Mouse (Mus musculus) spleen, adult 12 weeks (tissue): Measurements from ENCODE around the gene Leng8.

ENCODE experiments used
- DNase-seq: peaks from one replicate; pipeline ENCODE4 v3.0.0; 2022; ENCODE audit warnings: low spot score

Leng8 gene

GRCm38 (mm10) chr7:4136771-4137531 is at the start of gene Leng8:
Gene Leng8, plus strand, starts transcription at chr7:4137039.
- peak; percentile 98 for DNase-seq

GRCm38 (mm10) chr7:4087238-4087895 is 49.5 kb upstream of the Leng8 start:
- DNase-seq = no peak

- no peak for DNase-seq
Measured at GRCm38 (mm10) chr7:4087896-4088480, 48.9 kb upstream of the Leng8 start.

- DNase-seq = no peak
Measured at GRCm38 (mm10) chr7:4088679-4089078, 48.2 kb upstream of the Leng8 start.

GRCm38 (mm10) chr7:4091170-4091569 is 45.7 kb upstream of the Leng8 start:
- DNase-seq = no peak

GRCm38 (mm10) chr7:4098301-4098700 is 38.5 kb upstream of the Leng8 start:
- no peak for DNase-seq

GRCm38 (mm10) chr7:4098832-4099231 is 38.0 kb upstream of the Leng8 start:
- DNase-seq = no peak

GRCm38 (mm10) chr7:4101144-4101543 is 35.7 kb upstream of the Leng8 start:
- no peak for DNase-seq

- DNase-seq = no peak
Measured at GRCm38 (mm10) chr7:4103411-4103810, 33.4 kb upstream of the Leng8 start.

GRCm38 (mm10) chr7:4111766-4112165 is 25.1 kb upstream of the Leng8 start:
- DNase-seq = no peak

GRCm38 (mm10) chr7:4117050-4117814 is 19.6 kb upstream of the Leng8 start:
- no peak for DNase-seq

- DNase-seq = no peak
Measured at GRCm38 (mm10) chr7:4119344-4119902, 17.4 kb upstream of the Leng8 start, which contains the start of gene Ttyh1. Gene Ttyh1, plus strand, starts transcription at chr7:4119408.

- DNase-seq = no peak
Measured at GRCm38 (mm10) chr7:4119976-4120921, 16.6 kb upstream of the Leng8 start.

- DNase-seq = no peak
Measured at GRCm38 (mm10) chr7:4122076-4122768, 14.6 kb upstream of the Leng8 start.

- no peak for DNase-seq
Measured at GRCm38 (mm10) chr7:4122783-4123182, 14.1 kb upstream of the Leng8 start.

GRCm38 (mm10) chr7:4123732-4124131 is 13.1 kb upstream of the Leng8 start:
- DNase-seq = no peak

GRCm38 (mm10) chr7:4124315-4124759 is 12.5 kb upstream of the Leng8 start:
- peak; percentile 20 for DNase-seq

- DNase-seq = no peak
Measured at GRCm38 (mm10) chr7:4124856-4125255, 12.0 kb upstream of the Leng8 start.

- no peak for DNase-seq
Measured at GRCm38 (mm10) chr7:4125306-4125705, 11.5 kb upstream of the Leng8 start.
